Mouse (Mus musculus) splenic B cell, adult 2 months (primary cell): ENCODE data around the gene Tagap.

Experiments
- DNase-seq: peaks from one replicate; pipeline ENCODE4 v3.0.0-alpha.2; 2011; ENCODE audit warnings: low read depth, low spot score
- H3K27me3 ChIP-seq: 2 replicates; pipeline ENCODE4 v1.6.1; 2012; ENCODE audit warnings: mild to moderate bottlenecking, low read length, moderate library complexity, mixed read lengths; ENCODE audit not compliant: control insufficient read depth, poor library complexity, insufficient read depth, severe bottlenecking
- H3K36me3 ChIP-seq: 2 replicates; pipeline ENCODE4 v1.6.1; 2012; ENCODE audit warnings: mild to moderate bottlenecking, low read length, moderate library complexity, mixed read lengths; ENCODE audit not compliant: control insufficient read depth, poor library complexity, insufficient read depth, severe bottlenecking

Tagap gene

GRCm38 (mm10) chr17:7899233-7899632 lies 26.6 kb upstream of the Tagap start:
- Histone ChIP-seq H3K36me3 (no peaks in the 10 kb centered on the region), H3K27me3 (no peaks in the 10 kb centered on the region)
- DNase-seq, result no peak

- no peak for DNase-seq
- H3K27me3 ChIP-seq, result no peaks in the 10 kb centered on the region
- H3K36me3 ChIP-seq, result no peaks in the 10 kb centered on the region
Measured at GRCm38 (mm10) chr17:7899961-7900360, 25.8 kb upstream of the Tagap start.

GRCm38 (mm10) chr17:7901536-7901935 lies 24.3 kb upstream of the Tagap start:
- no peaks in the 10 kb centered on the region for H3K27me3 ChIP-seq
- no peak for DNase-seq
- no peaks in the 10 kb centered on the region for H3K36me3 ChIP-seq

- no peaks in the 10 kb centered on the region for H3K36me3 ChIP-seq
- no peaks in the 10 kb centered on the region for H3K27me3 ChIP-seq
- DNase-seq, result peak; percentile 92
Measured at GRCm38 (mm10) chr17:7902362-7902761, 23.4 kb upstream of the Tagap start.

- Histone ChIP-seq H3K36me3 (no peaks in the 10 kb centered on the region), H3K27me3 (no peaks in the 10 kb centered on the region)
- DNase-seq, result peak; percentile 22
Measured at GRCm38 (mm10) chr17:7904992-7905391, 20.8 kb upstream of the Tagap start.

GRCm38 (mm10) chr17:7905936-7906685 lies 19.7 kb upstream of the Tagap start:
- no peaks in the 10 kb centered on the region for H3K27me3 ChIP-seq
- DNase-seq, result peak; percentile 42
- H3K36me3 ChIP-seq, result no peaks in the 10 kb centered on the region

GRCm38 (mm10) chr17:7914596-7915227 lies 11.1 kb upstream of the Tagap start:
- H3K36me3 ChIP-seq, result no peaks in the 10 kb centered on the region
- DNase-seq, result peak; percentile 79

GRCm38 (mm10) chr17:7915791-7916190 lies 10.0 kb upstream of the Tagap start:
- Histone ChIP-seq H3K36me3 (no peaks in the 10 kb centered on the region), H3K27me3 (no peaks in the 10 kb centered on the region)
- no peak for DNase-seq

More at GRCm38 (mm10) chr17:7914596-7915227, 11.1 kb upstream of the Tagap start:
- no peaks in the 10 kb centered on the region for H3K27me3 ChIP-seq

GRCm38 (mm10) chr17:7916782-7917574 lies 8.8 kb upstream of the Tagap start:
- Histone ChIP-seq H3K27me3 (no peaks in the 10 kb centered on the region), H3K36me3 (no peaks in the 10 kb centered on the region)
- DNase-seq, result peak; percentile 24

GRCm38 (mm10) chr17:7918355-7918754 lies 7.4 kb upstream of the Tagap start:
- no peak for DNase-seq
- Histone ChIP-seq H3K36me3 (no peaks in the 10 kb centered on the region), H3K27me3 (no peaks in the 10 kb centered on the region)

- H3K27me3 ChIP-seq, result no peaks in the 10 kb centered on the region
- H3K36me3 ChIP-seq, result no peaks in the 10 kb centered on the region
- DNase-seq, result no peak
Measured at GRCm38 (mm10) chr17:7919209-7919608, 6.6 kb upstream of the Tagap start.

GRCm38 (mm10) chr17:7922564-7922963 lies 3.2 kb upstream of the Tagap start:
- Histone ChIP-seq H3K36me3 (peaks cover 4% of the 10 kb centered on the region; the same call in 1 of the 2 replicates), H3K27me3 (no peaks in the 10 kb centered on the region)
- no peak for DNase-seq

GRCm38 (mm10) chr17:7924185-7924725 lies 1.5 kb upstream of the Tagap start:
- H3K27me3 ChIP-seq, result no peaks in the 10 kb centered on the region
- DNase-seq, result no peak
- H3K36me3 ChIP-seq, result peaks cover 4% of the 10 kb centered on the region

GRCm38 (mm10) chr17:7927582-7928535 lies 2.1 kb downstream of the Tagap start:
- peak; percentile 94 for DNase-seq
- H3K27me3 ChIP-seq, result no peaks in the 10 kb centered on the region
- peaks cover 14% of the 10 kb centered on the region for H3K36me3 ChIP-seq
